Mouse (Mus musculus) brain, adult 2 months (tissue): ENCODE data around the gene Eps8.
A peak's percentile ranks its signal among the peaks of the same experiment; 100 is the strongest.

Source experiments
- DNase-seq: peaks from one replicate; pipeline ENCODE4 v3.0.0; 2011; ENCODE audit warnings: low read depth, low spot score

Gene Eps8

GRCm38 (mm10) chr6:137519529-137520342, 134.9 kb downstream of the Eps8 start:
- DNase-seq, result peak; percentile 76

GRCm38 (mm10) chr6:137514872-137515271, 139.8 kb downstream of the Eps8 start:
- DNase-seq, result no peak

DNA sequence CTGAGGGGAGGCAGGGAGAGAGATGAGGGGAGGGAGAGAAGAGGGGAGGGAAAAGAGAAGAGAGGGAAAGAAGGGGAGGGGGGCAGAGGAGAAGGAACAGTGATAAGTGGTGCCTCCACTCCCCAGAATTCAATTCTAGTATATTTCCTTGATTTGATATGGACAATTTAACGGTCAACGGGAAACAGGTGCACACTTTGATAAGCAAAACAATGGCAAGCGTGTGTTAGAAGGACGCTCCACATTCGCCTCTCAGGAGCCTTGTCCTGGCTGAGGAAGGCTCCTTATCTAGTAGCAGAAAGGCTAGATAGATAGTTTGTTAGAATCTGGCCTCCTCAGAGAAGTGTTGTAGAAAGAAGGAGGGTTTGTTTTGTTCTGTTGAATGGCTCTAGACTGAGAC, 141.9 kb downstream of the Eps8 start:
- no peak for DNase-seq

GRCm38 (mm10) chr6:137509341-137510045, 145.2 kb downstream of the Eps8 start:
- no peak for DNase-seq

DNA sequence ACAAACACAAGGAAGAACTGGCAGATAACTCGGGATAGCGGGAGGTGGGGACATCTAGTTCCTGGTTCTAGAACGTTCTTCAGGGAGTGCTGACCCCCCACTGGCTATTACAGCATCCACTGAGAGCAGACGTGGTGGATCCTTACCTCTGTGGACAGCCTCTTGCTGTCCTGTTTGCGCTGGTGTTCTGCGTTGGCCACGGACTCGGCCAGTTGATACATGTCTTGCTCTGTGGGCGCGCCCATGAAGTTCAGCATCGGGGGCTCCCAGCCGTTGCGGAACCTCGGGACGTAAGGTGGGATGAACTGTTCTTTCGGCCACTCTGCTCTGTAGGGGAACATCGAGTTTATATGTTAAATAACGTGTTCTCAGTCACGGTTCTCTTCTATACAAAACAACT, 145.7 kb downstream of the Eps8 start:
- no peak for DNase-seq

DNA sequence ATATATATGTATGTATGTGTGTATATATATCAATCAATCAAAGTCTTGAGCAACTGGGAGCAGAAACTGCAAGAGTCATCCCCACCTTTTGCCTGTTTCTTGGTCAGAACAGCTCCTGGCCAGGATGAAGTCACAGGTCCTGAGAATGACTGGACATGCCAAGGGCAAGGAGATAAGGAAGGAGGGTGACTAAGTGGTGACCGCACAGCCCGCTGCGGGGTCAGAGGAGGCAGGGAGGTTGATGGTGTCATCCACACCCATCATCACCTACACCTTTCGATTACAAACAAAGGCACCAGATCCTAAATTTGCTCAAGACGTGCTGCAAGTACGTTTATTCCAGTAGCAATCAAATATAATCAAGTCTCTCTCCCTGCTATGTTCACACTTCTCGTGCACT, 148.1 kb downstream of the Eps8 start:
- no peak for DNase-seq

GRCm38 (mm10) chr6:137505555-137506227, 149.0 kb downstream of the Eps8 start:
- DNase-seq, result no peak

GRCm38 (mm10) chr6:137504052-137504451, 150.6 kb downstream of the Eps8 start:
- DNase-seq, result no peak

DNA sequence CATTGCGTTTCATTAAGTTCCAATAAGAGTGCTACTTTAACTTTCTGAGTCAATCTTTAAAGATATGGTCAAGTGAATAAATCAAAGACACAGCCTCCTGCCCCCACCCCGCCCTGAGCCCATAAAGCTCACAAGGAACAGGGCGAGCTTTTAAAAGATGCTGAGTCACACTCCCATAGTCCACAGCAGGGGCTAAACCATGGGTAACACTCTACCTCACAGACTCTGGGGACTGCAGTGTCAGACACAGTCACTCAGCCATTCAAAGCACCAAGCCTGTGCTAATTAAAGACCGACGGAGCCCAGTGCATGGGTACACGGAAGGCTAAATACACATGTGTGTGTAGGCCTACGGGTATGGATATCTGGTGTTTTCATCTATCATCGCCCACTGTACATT, 151.2 kb downstream of the Eps8 start:
- DNase-seq, result no peak

GRCm38 (mm10) chr6:137503009-137503408, 151.7 kb downstream of the Eps8 start:
- DNase-seq, result no peak

GRCm38 (mm10) chr6:137498781-137499180, 155.9 kb downstream of the Eps8 start:
- DNase-seq, result no peak

DNA sequence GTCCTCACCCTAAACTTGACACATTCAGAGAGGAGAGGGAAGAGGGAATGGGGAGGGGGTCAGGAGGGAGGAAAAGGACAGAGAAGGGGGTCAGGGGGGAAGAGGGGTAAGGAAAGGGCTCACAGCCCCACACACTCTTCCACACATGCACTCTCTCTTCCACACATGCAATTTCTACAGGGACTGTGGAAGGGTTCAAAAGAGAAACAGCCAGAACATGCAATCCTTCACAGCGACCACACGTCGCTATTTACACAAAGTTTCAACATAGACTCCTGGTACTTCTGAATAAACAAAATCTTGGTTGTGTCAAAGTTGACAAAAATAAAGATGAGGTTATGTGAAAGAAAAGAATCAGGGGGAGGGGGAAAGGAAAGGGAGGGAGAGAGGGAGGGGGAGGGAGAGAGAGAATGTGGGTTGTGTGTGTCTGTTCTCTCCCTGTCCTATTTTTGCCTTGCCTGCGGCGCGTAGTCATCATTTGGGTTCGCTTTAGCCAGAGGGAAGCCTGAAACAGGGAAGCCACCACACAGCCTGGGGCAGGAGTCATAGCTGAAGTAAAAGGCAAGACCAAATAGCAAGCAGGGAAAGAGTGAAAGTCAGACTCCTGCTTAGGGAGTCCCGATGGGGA, 157.4 kb downstream of the Eps8 start:
- DNase-seq, result peak; percentile 16

DNA sequence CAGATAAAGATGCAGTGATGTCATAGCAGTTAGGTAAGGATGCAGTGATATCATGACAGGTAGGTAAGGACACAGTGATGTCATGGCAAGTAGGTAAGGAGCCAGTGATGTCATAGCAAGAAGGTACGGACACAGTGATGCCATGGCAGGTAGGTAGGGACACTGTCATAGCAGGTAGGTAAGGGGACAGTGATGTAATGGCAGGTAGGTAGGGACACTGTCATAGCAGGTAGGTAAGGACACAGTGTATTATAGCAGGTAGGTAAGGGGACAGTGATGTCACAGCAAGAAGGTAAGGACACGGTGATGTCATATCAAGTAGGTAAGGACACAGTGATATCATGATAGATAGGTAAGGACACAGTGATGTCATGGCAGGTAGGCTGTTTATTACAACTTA, 158.1 kb downstream of the Eps8 start:
- DNase-seq, result no peak

DNA sequence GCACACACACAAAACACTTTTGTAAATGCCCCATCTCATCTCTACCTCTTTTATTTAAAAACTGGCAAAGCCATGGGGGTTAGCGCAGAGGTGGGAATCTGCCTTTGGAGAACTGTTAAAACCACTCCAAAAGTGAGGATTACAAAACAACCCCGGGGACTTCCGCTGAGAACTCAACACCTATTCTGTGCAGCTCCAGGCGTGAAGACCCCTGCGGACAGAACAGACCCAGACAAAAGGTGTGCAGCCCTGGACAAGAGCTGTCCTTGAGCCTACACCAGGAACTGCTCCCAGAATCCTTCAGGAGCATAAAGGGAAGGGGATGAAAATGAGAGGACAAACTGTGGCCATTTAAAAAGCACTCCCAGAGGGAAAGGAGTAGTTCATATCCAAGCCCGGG, 159.4 kb downstream of the Eps8 start:
- no peak for DNase-seq

- DNase-seq, result no peak
Observed at GRCm38 (mm10) chr6:137494801-137495200, 159.9 kb downstream of the Eps8 start.

DNA sequence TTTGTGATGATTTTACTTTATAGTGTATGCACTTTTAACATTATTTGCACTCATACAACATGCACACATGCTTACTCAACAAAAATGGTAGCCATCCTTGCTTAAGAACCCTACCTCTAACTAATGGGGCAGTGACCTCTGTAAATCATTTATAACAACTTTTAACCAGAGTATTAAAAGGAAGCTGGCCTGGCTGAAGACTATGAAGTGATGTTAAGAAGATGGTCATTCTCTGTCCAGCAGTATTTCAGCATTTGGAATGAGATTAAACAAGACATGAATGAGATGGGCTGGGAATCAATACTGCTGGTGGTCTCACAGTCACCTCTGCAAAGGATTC, 160.6 kb downstream of the Eps8 start:
- DNase-seq, result no peak

DNA sequence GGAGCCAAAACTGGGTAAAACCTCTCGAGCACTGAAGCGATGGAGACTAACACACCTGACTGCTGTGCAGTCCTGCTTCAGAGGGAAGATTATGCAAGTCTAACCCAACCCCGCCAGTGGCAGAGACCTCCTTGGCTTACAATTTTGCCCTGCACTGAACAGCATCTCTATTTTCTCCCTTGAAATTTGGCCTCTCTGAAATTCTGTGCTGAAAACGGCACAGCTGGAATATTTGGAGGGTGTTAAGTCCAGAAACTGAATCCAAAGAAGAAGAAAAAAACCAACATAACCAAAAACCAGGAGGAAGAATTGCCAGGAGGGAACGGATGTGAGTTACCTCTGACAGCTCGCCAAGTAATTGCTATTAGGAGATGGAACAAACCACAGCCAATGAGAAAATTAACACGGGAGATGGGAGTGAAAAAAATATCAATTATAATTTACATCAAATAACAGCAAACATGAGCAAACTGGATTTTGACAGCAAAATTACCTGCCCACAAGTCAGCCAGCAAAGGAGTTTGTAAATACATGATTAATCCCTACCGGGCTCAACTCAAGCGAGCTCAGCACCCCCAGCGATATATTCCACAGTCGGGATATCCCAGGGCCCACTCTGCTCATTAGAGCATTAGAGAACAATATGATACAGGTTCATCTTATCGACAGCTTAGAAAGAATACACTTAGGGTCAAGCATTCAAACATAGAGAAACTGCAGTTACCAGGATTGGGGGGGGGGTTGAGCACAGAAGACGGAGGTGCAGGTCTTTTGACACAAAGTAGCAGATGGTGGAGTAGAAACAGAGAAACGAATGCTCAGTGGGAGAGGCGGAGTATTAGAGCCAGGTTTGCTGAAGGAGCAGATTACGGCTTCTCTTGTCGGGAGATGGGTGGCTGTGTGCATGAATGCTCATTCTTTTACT, 161.2 kb downstream of the Eps8 start:
- DNase-seq, result peak; percentile 39

GRCm38 (mm10) chr6:137492582-137492981, 162.1 kb downstream of the Eps8 start:
- no peak for DNase-seq

DNA sequence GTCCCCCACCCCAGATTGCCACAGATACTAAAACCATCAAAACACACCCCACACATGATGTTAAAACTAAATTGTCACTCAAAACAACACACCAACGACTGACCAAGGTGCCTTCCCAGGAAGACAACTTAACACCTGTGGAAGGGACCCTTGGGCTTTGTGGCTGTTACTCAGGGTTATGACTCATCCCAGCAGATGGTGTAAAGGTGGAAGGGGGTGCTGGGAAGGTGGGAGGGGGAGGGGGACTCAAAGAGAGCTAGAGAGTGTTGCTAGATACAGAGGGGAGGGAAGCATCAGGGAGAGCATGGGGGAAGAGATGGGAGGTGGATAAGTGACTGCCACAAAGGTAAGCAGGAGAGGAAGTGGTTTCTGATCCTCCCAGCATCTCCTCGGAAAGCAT, 163.0 kb downstream of the Eps8 start:
- no peak for DNase-seq

DNA sequence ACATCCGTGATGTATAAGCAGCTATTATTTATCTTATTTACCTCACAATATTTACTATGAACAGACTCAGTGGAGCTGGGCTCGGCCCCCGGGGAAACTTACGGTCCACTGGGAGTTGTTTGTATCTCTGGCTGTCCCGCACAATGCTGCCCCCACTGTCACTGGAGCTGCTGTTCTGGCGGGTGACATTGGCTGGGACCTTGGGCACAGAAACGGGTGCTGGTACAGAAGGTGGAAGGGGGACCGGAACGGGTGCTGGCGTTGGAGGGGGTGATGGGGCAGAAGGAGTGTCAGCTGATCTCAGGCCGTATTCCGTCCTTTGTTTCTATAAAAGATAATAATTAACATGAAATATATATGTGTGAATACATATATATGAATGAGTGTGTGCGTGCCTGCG, 164.6 kb downstream of the Eps8 start:
- no peak for DNase-seq

DNA sequence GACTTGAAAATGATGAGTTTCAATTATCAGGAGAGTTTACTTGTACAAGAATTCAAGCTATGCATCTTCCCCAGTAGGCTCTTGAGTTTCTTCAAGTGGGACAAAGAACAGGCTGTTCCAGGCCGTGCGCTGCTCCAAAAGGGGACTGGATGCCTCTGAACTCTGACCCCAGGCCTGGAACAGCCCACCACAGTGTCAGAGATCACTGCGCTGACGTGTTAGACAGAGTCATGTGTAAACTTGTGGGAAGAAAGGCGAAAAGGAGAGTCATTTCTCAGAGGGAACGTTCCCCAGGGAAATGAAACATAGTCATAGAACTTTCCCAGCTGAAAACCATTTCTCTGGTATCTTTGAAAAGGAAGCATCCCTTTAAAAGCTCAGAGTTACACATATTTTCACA, 167.2 kb downstream of the Eps8 start:
- no peak for DNase-seq
